Mouse (Mus musculus): ENCODE measurements around the gene Ppp2r5e. TPM values are rescaled to one million over a fixed set of nuclear protein-coding genes. Genes with fewer than 3 reads are reported as not detected.

The Ppp2r5e gene
- polyA plus RNA-seq, 1 experiment from 2014 or later, result 19.9 TPM

- Histone ChIP-seq H3K4me2 (no peak overlapping the region), H3K27me3 (ENCODE audit: insufficient read depth, low read length) (no peaks in the 10 kb centered on the region), H3K4me3 (ENCODE audit: low read depth, low read length) (no peak overlapping the region), H3K4me1 (ENCODE audit: insufficient read depth) (peaks cover 6% of the 10 kb centered on the region; the same call in 1 of the 2 replicates), H3K36me3 (ENCODE audit: insufficient read depth) (no peaks in the 10 kb centered on the region), H3K9me3 (ENCODE audit: low read depth, low read length) (no peaks in the 10 kb centered on the region), H3K9ac (no peak overlapping the region), H3K27ac (ENCODE audit: low read depth) (no peak overlapping the region)
- DNase-seq, result no peak
- ATAC-seq (ENCODE audit: insufficient read depth), result no peak
- 80% methylated on average over 5 of the region's 5 CpGs for WGBS
- no peak for TF ChIP-seq CTCF (IDR thresholded peaks at IDR 0.05; ENCODE audit: low read depth)
These were observed 55.3 kb downstream of the Ppp2r5e start for GRCm38 (mm10) chr12:75540621-75541171.

- H3K27ac ChIP-seq (ENCODE audit: low read depth), result no peak overlapping the region
- TF ChIP-seq CTCF (IDR thresholded peaks at IDR 0.05; ENCODE audit: low read depth), result no peak
- no peaks in the 10 kb centered on the region for H3K36me3 ChIP-seq (ENCODE audit: insufficient read depth)
- no peaks in the 10 kb centered on the region for H3K27me3 ChIP-seq (ENCODE audit: insufficient read depth, low read length)
- H3K9me3 ChIP-seq (ENCODE audit: low read depth, low read length), result no peaks in the 10 kb centered on the region
- H3K9ac ChIP-seq, result no peak overlapping the region
- 71% methylated on average over 3 of the region's 3 CpGs for WGBS
- no peak overlapping the region for H3K4me3 ChIP-seq (ENCODE audit: low read depth, low read length)
- peaks cover 6% of the 10 kb centered on the region; the same call in 1 of the 2 replicates for H3K4me1 ChIP-seq (ENCODE audit: insufficient read depth)
- no peak overlapping the region for H3K4me2 ChIP-seq
- ATAC-seq (ENCODE audit: insufficient read depth) (no peak), DNase-seq (no peak)
These were observed 56.8 kb downstream of the Ppp2r5e start for GRCm38 (mm10) chr12:75539228-75539627.

- H3K4me2 ChIP-seq, result no peak overlapping the region
- DNase-seq (no peak), ATAC-seq (ENCODE audit: insufficient read depth) (no peak)
- H3K9ac ChIP-seq, result no peak overlapping the region
- no peak overlapping the region for H3K4me3 ChIP-seq (ENCODE audit: low read depth, low read length)
- peaks cover 3% of the 10 kb centered on the region; the same call in 1 of the 2 replicates for H3K4me1 ChIP-seq (ENCODE audit: insufficient read depth)
- H3K27ac ChIP-seq (ENCODE audit: low read depth), result no peak overlapping the region
- WGBS, result 66% methylated on average over 6 of the region's 6 CpGs
- H3K9me3 ChIP-seq (ENCODE audit: low read depth, low read length), result no peaks in the 10 kb centered on the region
- no peaks in the 10 kb centered on the region for H3K36me3 ChIP-seq (ENCODE audit: insufficient read depth)
- H3K27me3 ChIP-seq (ENCODE audit: insufficient read depth, low read length), result no peaks in the 10 kb centered on the region
- no peak for TF ChIP-seq CTCF (IDR thresholded peaks at IDR 0.05; ENCODE audit: low read depth)
These were observed 58.2 kb downstream of the Ppp2r5e start for GRCm38 (mm10) chr12:75537673-75538423.

- WGBS, result 51% methylated on average over 7 of the region's 7 CpGs
- H3K27me3 ChIP-seq (ENCODE audit: insufficient read depth, low read length), result no peaks in the 10 kb centered on the region
- H3K9ac ChIP-seq, result no peak overlapping the region
- TF ChIP-seq CTCF (IDR thresholded peaks at IDR 0.05; ENCODE audit: low read depth), result no peak
- H3K4me1 ChIP-seq (ENCODE audit: insufficient read depth), result peaks cover 3% of the 10 kb centered on the region; the same call in 1 of the 2 replicates
- no peaks in the 10 kb centered on the region for H3K9me3 ChIP-seq (ENCODE audit: low read depth, low read length)
- H3K4me2 ChIP-seq, result no peak overlapping the region
- no peak overlapping the region for H3K27ac ChIP-seq (ENCODE audit: low read depth)
- ATAC-seq (ENCODE audit: insufficient read depth) (no peak), DNase-seq (no peak)
- H3K36me3 ChIP-seq (ENCODE audit: insufficient read depth), result no peaks in the 10 kb centered on the region
- no peak overlapping the region for H3K4me3 ChIP-seq (ENCODE audit: low read depth, low read length)
These were observed 58.9 kb downstream of the Ppp2r5e start for GRCm38 (mm10) chr12:75537019-75537672.

GRCm38 (mm10) chr12:75536566-75536965 lies 59.5 kb downstream of the Ppp2r5e start:
- WGBS, result 76% methylated on average over 7 of the region's 7 CpGs

GRCm38 (mm10) chr12:75533145-75533544 lies 62.9 kb downstream of the Ppp2r5e start:
- no peaks in the 10 kb centered on the region for H3K27me3 ChIP-seq (ENCODE audit: insufficient read depth, low read length)
- DNase-seq (no peak), ATAC-seq (ENCODE audit: insufficient read depth) (no peak)
- peaks cover 3% of the 10 kb centered on the region; the same call in 1 of the 2 replicates for H3K4me1 ChIP-seq (ENCODE audit: insufficient read depth)
- H3K36me3 ChIP-seq (ENCODE audit: insufficient read depth), result no peaks in the 10 kb centered on the region
- no peaks in the 10 kb centered on the region for H3K9me3 ChIP-seq (ENCODE audit: low read depth, low read length)
- H3K4me3 ChIP-seq (ENCODE audit: low read depth, low read length), result no peak overlapping the region
- no peak overlapping the region for H3K4me2 ChIP-seq
- H3K27ac ChIP-seq (ENCODE audit: low read depth), result no peak overlapping the region
- TF ChIP-seq CTCF (IDR thresholded peaks at IDR 0.05; ENCODE audit: low read depth), result no peak
- no peak overlapping the region for H3K9ac ChIP-seq

More at GRCm38 (mm10) chr12:75536566-75536965, 59.5 kb downstream of the Ppp2r5e start:
- Histone ChIP-seq H3K27me3 (ENCODE audit: insufficient read depth, low read length) (no peaks in the 10 kb centered on the region), H3K9ac (no peak overlapping the region), H3K4me1 (ENCODE audit: insufficient read depth) (peaks cover 3% of the 10 kb centered on the region; the same call in 1 of the 2 replicates), H3K4me3 (ENCODE audit: low read depth, low read length) (no peak overlapping the region), H3K9me3 (ENCODE audit: low read depth, low read length) (no peaks in the 10 kb centered on the region), H3K27ac (ENCODE audit: low read depth) (no peak overlapping the region), H3K4me2 (no peak overlapping the region), H3K36me3 (ENCODE audit: insufficient read depth) (no peaks in the 10 kb centered on the region)
- TF ChIP-seq CTCF (IDR thresholded peaks at IDR 0.05; ENCODE audit: low read depth), result no peak
- ATAC-seq (ENCODE audit: insufficient read depth), result no peak
- DNase-seq, result no peak

GRCm38 (mm10) chr12:75531895-75532294 lies 64.2 kb downstream of the Ppp2r5e start:
- no peak overlapping the region for H3K27ac ChIP-seq (ENCODE audit: low read depth)
- DNase-seq, result no peak
- no peak for ATAC-seq (ENCODE audit: insufficient read depth)
- no peaks in the 10 kb centered on the region; the same call in 1 of the 2 replicates for H3K4me1 ChIP-seq (ENCODE audit: insufficient read depth)
- H3K36me3 ChIP-seq (ENCODE audit: insufficient read depth), result no peaks in the 10 kb centered on the region
- TF ChIP-seq CTCF (IDR thresholded peaks at IDR 0.05; ENCODE audit: low read depth), result no peak
- no peak overlapping the region for H3K4me2 ChIP-seq
- no peak overlapping the region for H3K9ac ChIP-seq
- no peak overlapping the region for H3K4me3 ChIP-seq (ENCODE audit: low read depth, low read length)
- WGBS, result 59% methylated on average over 2 of the region's 2 CpGs
- no peaks in the 10 kb centered on the region for H3K9me3 ChIP-seq (ENCODE audit: low read depth, low read length)
- H3K27me3 ChIP-seq (ENCODE audit: insufficient read depth, low read length), result no peaks in the 10 kb centered on the region
